Mouse (Mus musculus) olfactory bulb, adult 2 months (tissue): ENCODE results near the gene Mcl1.

Source experiments
- CTCF ChIP-seq: fragments of 200-500 bp; IDR thresholded peaks from 2 replicates; pipeline ENCODE4 v1.5.1; 2012; ENCODE audit warnings: low read depth, mild to moderate bottlenecking, low read length, moderate library complexity; ENCODE audit not compliant: insufficient read depth
- POLR2A ChIP-seq: fragments of 200-500 bp; IDR thresholded peaks from 2 replicates; pipeline ENCODE4 v1.6.1; 2012; ENCODE audit warnings: mild to moderate bottlenecking, low read depth, low read length, moderate library complexity; ENCODE audit not compliant: insufficient read depth

DNA sequence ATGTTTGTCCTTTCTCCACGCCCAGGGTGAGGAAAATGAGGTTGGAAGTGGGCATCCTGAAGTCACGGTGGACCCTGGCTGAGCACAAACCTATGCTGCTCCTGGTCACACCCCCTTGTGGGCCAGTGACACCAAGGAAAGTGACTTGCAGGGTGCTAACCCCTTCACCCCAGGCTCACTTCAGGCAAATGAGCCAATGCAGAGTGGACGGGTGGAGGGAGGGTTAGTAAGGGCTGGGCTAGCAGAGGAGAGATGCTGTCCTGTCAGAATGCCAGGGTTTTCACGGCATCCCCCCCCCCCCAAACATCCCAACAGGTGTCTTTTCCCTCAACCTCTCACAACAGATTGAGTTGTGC, 28.6 kb downstream of the Mcl1 start:
- no peak for TF ChIP-seq CTCF
- TF ChIP-seq POLR2A, result no peak
